Mouse (Mus musculus): Measurements from ENCODE around the gene Pecam1. TPM values are rescaled to one million over a fixed set of nuclear protein-coding genes. Genes with fewer than 3 reads are reported as not detected.
"Not testable (repeated sequence)": the region's sequence is repeated elsewhere in the genome, so short reads cannot be mapped to it uniquely, and the experiment has no call there.

Pecam1 gene
- polyA plus RNA-seq, 1 experiment from 2014 or later, result 14.8 TPM

DNA sequence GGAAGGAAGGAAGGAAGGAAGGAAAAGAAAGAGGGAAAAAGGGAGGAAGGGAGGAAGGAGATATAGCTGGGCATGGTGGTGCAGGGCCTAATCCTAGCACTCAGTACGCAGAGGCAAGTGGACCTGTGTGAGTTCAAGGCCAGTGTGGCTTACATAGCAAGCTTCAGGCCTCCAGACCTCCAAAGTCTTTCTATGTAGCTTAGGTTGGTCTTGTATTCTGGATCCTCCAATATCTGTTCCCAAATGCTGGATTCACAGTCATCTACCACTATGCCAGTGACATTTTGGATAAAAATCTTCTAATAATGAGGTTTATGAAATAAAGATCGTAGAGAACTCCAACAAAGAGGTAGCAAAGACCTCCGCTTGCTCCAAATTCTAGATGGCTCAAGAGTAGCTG is 8.6 kb downstream of the Pecam1 start:
- ATAC-seq (ENCODE audit: low FRiP score), result no peak
- 94% methylated on average over 3 of the region's 3 CpGs for WGBS

DNA sequence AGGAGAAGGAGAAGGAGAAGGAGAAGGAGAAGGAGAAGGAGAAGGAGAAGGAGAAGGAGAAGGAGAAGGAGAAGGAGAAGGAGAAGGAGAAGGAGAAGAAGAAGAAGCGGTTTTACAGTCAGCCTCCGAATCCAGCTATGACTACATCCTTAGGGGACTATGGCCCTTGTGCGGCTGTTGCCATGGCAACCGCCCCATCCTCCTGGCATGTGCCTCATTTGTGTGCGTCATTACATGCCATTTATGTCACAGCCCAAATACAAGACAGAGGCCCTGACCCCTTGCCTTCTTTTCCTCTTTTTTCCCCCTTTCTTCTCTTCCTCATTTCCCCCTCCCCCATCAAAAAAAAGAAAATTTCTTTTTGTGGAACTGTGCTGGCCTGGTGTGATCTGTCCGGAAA is 9.2 kb downstream of the Pecam1 start:
- 35% methylated on average over 6 of the region's 6 CpGs for WGBS
- Histone ChIP-seq H3K27me3 (0 out of 2 replicates have a peak, but pooled peaks cover 4% of the 10 kb centered on the region), H3K4me1 (peaks cover 19% of the 10 kb centered on the region), H3K4me2 (no peak overlapping the region), H3K36me3 (replicated peaks) (no peaks in the 10 kb centered on the region), H3K9ac (no peak overlapping the region), H3K27ac (peak overlapping the region; percentile 42; the same call in 1 of the 2 replicates), H3K4me3 (replicated peaks) (no peak overlapping the region), H3K9me3 (no peaks in the 10 kb centered on the region)
- no peak for ATAC-seq (ENCODE audit: low FRiP score)

More for the DNA sequence above, 8.6 kb downstream of the Pecam1 start:
- no peak overlapping the region for H3K4me2 ChIP-seq
- no peaks in the 10 kb centered on the region for H3K36me3 ChIP-seq (replicated peaks)
- H3K27ac ChIP-seq, result peak overlapping the region; percentile 42; the same call in 1 of the 2 replicates
- peaks cover 13% of the 10 kb centered on the region for H3K4me1 ChIP-seq
- H3K9ac ChIP-seq, result no peak overlapping the region
- 0 out of 2 replicates have a peak, but pooled peaks cover 4% of the 10 kb centered on the region for H3K27me3 ChIP-seq
- H3K9me3 ChIP-seq, result no peaks in the 10 kb centered on the region
- no peak overlapping the region for H3K4me3 ChIP-seq (replicated peaks)

DNA sequence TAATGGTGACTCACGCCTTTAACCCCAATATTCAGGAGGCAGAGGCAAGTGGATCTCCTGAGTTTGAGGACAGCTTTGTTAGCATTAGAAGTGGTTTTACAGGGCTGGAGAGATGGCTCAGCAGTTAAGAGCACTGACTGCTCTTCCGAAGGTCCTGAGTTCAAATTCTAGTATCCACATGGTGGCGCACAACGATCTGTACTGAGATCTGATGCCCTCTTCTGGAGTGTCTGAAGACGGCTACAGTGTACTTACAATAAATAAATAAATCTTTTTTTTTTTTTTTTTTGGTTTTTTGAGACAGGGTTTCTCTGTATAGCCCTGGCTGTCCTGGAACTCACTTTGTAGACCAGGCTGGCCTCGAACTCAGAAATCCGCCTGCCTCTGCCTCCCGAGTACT is 9.7 kb downstream of the Pecam1 start:
- not testable (repeated sequence) for H3K9ac ChIP-seq; H3K9me3 ChIP-seq; H3K4me3 ChIP-seq (replicated peaks); H3K36me3 ChIP-seq (replicated peaks); H3K27ac ChIP-seq; H3K4me2 ChIP-seq; ATAC-seq (ENCODE audit: low FRiP score); H3K27me3 ChIP-seq
- H3K4me1 ChIP-seq, result peaks cover 21% of the 10 kb centered on the region
- WGBS, result 89% methylated on average over 5 of the region's 8 CpGs

- Histone ChIP-seq H3K9ac (no peak overlapping the region), H3K4me2 (no peak overlapping the region), H3K4me1 (peaks cover 21% of the 10 kb centered on the region), H3K27ac (no peak overlapping the region), H3K9me3 (no peaks in the 10 kb centered on the region), H3K36me3 (replicated peaks) (no peaks in the 10 kb centered on the region), H3K27me3 (0 out of 2 replicates have a peak, but pooled peaks cover 4% of the 10 kb centered on the region), H3K4me3 (replicated peaks) (no peak overlapping the region)
- WGBS, result 100% methylated on average over 2 of the region's 2 CpGs
- ATAC-seq (ENCODE audit: low FRiP score), result no peak
Observed at GRCm38 (mm10) chr11:106739116-106739515, 11.3 kb downstream of the Pecam1 start.

GRCm38 (mm10) chr11:106737178-106737621 is 13.2 kb downstream of the Pecam1 start:
- Histone ChIP-seq H3K4me3 (replicated peaks) (no peak overlapping the region), H3K4me2 (peak overlapping the region; percentile 10), H3K9me3 (no peaks in the 10 kb centered on the region), H3K4me1 (peaks cover 21% of the 10 kb centered on the region), H3K27ac (peak overlapping the region; percentile 84), H3K36me3 (replicated peaks) (no peaks in the 10 kb centered on the region), H3K9ac (0 out of 2 replicates have a peak overlapping the region, but pooled peaks have one; percentile 29), H3K27me3 (0 out of 2 replicates have a peak, but pooled peaks cover 4% of the 10 kb centered on the region)
- ATAC-seq (ENCODE audit: low FRiP score), result peak; percentile 64; the same call in 1 of the 2 replicates
- WGBS, result 10% methylated on average over 12 of the region's 12 CpGs

DNA sequence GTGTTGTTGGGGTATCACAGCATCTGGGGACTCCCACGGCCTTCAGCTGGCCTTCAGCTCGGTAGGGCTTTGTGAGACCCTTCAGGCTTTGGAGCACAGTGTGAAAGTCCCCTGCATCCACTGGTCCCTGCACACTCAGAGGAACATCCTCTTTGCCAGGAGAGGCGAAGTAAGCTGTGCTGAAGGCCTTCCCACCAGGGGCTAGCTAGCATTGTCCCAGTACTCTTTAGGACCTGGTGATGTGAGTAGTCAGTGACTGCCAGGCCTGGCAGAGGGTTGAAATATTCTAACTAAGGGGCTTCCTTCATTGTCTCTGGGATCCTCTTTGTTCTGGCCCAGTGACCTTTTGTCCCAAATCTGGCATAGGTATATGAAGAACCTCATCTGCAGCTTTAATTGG is 13.8 kb downstream of the Pecam1 start:
- peaks cover 21% of the 10 kb centered on the region for H3K4me1 ChIP-seq
- no peaks in the 10 kb centered on the region for H3K36me3 ChIP-seq (replicated peaks)
- H3K9ac ChIP-seq, result 0 out of 2 replicates have a peak overlapping the region, but pooled peaks have one; percentile 29
- ATAC-seq (ENCODE audit: low FRiP score), result no peak
- 0 out of 2 replicates have a peak, but pooled peaks cover 4% of the 10 kb centered on the region for H3K27me3 ChIP-seq
- H3K4me3 ChIP-seq (replicated peaks), result no peak overlapping the region
- peak overlapping the region; percentile 10; the same call in 1 of the 2 replicates for H3K4me2 ChIP-seq
- H3K9me3 ChIP-seq, result no peaks in the 10 kb centered on the region
- 38% methylated on average over 3 of the region's 3 CpGs for WGBS
- H3K27ac ChIP-seq, result peak overlapping the region; percentile 84; the same call in 1 of the 2 replicates

- Histone ChIP-seq H3K27ac (no peak overlapping the region), H3K9ac (no peak overlapping the region), H3K4me2 (no peak overlapping the region), H3K9me3 (no peaks in the 10 kb centered on the region), H3K27me3 (no peaks in the 10 kb centered on the region), H3K4me1 (peaks cover 8% of the 10 kb centered on the region; the same call in 1 of the 2 replicates), H3K36me3 (replicated peaks) (no peaks in the 10 kb centered on the region), H3K4me3 (replicated peaks) (no peak overlapping the region)
- WGBS, result 94% methylated on average over 4 of the region's 4 CpGs
- ATAC-seq (ENCODE audit: low FRiP score), result no peak
Observed at GRCm38 (mm10) chr11:106730714-106731113, 19.7 kb downstream of the Pecam1 start.

DNA sequence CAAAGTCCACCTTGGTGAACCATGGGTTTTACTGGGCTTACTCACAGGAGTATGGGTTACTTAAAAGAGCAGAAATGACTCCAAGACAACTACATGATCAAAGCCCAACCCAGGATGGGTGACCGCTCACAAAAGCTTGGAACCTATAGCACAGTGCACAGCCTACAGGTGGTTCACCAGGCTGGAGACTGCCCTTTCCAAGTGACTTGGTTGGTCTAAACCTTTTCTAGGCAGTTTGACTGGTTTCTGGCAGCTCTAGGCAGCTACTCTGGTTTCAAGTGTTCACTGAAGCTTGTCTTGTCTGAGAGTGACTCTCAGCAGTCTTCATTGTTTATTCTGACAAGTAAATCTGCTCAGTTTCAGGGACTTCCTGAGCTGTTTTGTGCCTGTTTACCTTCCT is 20.8 kb downstream of the Pecam1 start:
- Histone ChIP-seq H3K9ac (no peak overlapping the region), H3K4me1 (peaks cover 8% of the 10 kb centered on the region; the same call in 1 of the 2 replicates), H3K27ac (no peak overlapping the region), H3K36me3 (replicated peaks) (no peaks in the 10 kb centered on the region), H3K4me2 (no peak overlapping the region), H3K9me3 (no peaks in the 10 kb centered on the region), H3K4me3 (replicated peaks) (no peak overlapping the region), H3K27me3 (no peaks in the 10 kb centered on the region)
- 91% methylated on average over 1 of the region's 1 CpGs for WGBS
- no peak for ATAC-seq (ENCODE audit: low FRiP score)

DNA sequence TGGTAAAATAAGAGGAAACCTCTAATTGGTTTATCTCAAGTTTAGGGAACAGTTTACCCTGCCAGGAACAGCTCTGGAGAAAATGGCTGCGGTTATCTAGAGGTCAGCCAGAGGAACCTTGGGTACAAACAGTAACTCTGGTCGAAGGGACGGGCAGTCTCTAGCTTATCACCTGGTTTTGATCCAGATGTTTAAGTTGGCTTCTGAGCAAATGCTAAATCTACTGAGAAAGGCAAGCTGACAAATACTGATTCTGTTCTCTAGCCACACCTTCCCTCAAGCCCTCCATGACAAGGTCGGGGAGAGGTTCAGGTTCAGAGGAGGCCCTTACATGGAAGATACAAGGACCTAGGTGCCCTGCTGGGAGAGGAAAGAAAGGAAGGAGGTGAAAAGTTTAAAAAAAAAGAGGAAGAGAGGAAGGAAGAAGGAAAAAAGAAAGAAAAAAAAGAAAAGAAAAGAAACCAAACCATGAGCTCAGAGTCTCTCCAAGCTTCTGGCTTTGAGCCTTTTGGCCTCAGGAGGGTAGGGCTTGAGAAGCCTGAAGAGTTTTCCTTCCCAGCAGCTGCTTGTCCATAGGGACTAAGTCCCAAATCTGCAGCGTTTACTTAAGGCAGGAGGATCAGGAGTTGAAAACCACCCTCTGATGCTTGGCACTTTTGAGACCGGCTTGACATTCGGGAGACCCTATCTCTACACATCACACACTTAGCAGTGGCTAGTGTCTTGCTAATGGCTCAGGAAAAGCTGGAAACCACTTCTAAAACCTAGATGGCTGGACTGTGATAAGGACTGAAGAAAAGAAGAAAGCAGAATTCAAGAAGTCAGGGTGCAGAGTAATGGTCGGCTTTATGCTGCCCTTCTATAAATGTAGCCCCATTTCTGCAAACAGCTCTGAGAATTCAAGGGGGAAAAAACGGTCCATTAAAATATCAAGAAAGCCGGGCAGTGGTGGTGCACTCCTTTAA is 21.7 kb downstream of the Pecam1 start:
- no peak overlapping the region for H3K4me3 ChIP-seq (replicated peaks)
- H3K9me3 ChIP-seq, result no peaks in the 10 kb centered on the region
- no peak overlapping the region for H3K4me2 ChIP-seq
- H3K9ac ChIP-seq, result no peak overlapping the region
- WGBS, result 88% methylated on average over 10 of the region's 10 CpGs
- H3K27ac ChIP-seq, result no peak overlapping the region
- no peak for ATAC-seq (ENCODE audit: low FRiP score)
- H3K27me3 ChIP-seq, result no peaks in the 10 kb centered on the region
- peaks cover 8% of the 10 kb centered on the region; the same call in 1 of the 2 replicates for H3K4me1 ChIP-seq
- no peaks in the 10 kb centered on the region for H3K36me3 ChIP-seq (replicated peaks)

GRCm38 (mm10) chr11:106727967-106728366 is 22.5 kb downstream of the Pecam1 start:
- Histone ChIP-seq H3K9me3 (no peaks in the 10 kb centered on the region), H3K27me3 (no peaks in the 10 kb centered on the region), H3K4me3 (replicated peaks) (no peak overlapping the region), H3K27ac (no peak overlapping the region), H3K36me3 (replicated peaks) (no peaks in the 10 kb centered on the region), H3K4me1 (peaks cover 10% of the 10 kb centered on the region), H3K9ac (no peak overlapping the region), H3K4me2 (no peak overlapping the region)
- no peak for ATAC-seq (ENCODE audit: low FRiP score)
- WGBS, result 37% methylated on average over 5 of the region's 5 CpGs

DNA sequence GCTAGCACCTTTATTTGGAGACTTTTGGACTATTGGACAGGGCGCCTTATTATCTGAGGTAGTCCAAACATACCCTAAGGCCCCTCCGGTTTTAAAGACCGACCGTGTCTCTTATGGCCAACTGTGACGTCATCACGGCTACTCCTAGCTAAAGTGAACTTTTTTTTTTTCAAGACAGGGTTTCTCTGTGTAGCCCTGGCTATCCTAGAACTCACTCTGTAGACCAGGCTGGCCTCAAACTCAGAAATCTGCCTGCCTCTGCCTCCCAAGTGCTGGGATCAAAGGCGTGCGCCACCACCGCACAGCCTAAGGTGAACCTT is 25.6 kb downstream of the Pecam1 start:
- not testable (repeated sequence) for H3K9me3 ChIP-seq; H3K4me2 ChIP-seq; H3K36me3 ChIP-seq (replicated peaks); H3K4me3 ChIP-seq (replicated peaks); H3K27me3 ChIP-seq; ATAC-seq (ENCODE audit: low FRiP score); H3K27ac ChIP-seq; H3K9ac ChIP-seq
- WGBS, result 98% methylated on average over 9 of the region's 9 CpGs
- peaks cover 13% of the 10 kb centered on the region for H3K4me1 ChIP-seq

DNA sequence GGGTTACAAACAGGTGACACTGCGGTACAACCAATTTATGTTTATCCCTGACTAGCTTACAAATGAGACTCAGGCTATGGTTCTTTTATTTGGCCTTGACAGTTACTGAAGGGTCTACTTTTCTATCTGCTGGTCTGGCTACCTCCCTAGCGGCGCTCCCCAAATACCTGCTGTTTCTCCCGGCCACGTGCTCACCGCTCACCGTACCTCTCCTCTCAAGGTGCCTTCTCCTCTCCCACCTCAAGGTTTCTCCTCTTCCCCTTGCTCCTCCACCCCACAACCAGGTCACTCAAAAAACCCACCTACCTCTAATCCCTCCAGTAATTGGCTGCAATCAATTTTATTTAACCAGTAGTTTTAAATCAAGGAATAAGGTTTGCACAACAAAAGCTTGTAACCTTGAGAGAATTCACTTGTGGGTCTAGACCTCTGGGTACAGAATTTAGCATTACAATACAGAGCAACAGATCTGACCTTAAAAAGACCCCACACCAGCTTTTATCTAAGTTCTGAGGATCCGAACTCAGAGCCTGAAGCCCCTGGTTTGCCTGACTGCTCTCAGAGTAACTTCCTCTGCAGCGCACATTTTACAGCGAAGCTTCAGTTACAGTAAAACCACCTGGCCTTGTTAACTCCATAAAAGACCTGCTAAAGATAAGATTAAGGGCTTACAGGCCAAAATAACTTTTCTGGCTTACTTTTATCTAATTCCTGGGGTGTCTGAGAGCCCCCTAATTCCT is 26.1 kb downstream of the Pecam1 start:
- Histone ChIP-seq H3K27ac (no peak overlapping the region), H3K4me3 (replicated peaks) (no peak overlapping the region), H3K4me2 (no peak overlapping the region), H3K9ac (no peak overlapping the region), H3K27me3 (no peaks in the 10 kb centered on the region), H3K36me3 (replicated peaks) (no peaks in the 10 kb centered on the region), H3K4me1 (peaks cover 13% of the 10 kb centered on the region), H3K9me3 (no peaks in the 10 kb centered on the region)
- ATAC-seq (ENCODE audit: low FRiP score), result no peak
- WGBS, result 86% methylated on average over 10 of the region's 10 CpGs
